Comparison of ENCODE assay signal across 9 mouse cellular contexts in the genomic region with DNA sequence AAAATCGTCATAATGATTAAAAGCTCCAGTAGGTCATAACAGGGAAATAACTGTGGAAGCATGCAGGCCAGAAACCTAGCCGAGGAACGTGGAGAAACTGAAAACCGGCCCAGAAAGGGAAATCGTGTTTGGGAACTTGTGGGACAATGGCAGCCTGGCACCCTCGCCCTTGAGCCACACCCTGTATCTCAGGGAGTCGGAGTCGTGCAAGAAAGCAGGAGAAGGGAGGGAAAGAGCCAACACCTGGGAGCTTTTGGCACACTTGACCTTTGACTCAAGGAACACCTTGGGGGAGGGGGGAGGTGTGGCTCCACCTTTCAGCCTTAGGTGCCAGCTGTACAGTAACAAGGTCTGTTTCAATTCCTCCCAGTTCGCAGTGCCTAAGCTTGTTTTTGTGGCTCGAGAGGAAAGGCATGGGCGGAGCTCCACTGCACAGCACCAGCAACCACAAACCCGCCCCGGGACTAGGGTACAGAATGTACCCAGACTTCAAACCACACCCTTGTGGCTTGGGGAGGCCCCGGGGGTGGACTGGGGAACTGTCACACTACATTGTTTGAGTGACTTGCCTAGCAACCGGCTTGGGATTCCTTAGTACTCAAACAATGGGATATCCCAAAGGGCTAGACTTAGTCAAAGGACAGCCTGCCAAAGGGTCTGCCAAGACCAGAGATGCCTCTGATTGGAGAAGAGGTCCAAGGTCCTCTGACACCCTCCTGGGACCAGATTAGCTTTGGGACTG. TPM values are rescaled to one million over a fixed set of nuclear protein-coding genes. Genes with fewer than 3 reads are reported as not detected.
DNase-seq lines count a peak whose midpoint lies in the region; ATAC-seq and TF ChIP-seq lines count a peak whose summit lies in the region.
"Had no signal": no experiment of that assay in that cellular context is flagged by ENCODE, and none has a peak within 500 bp of the region (broad histone marks: within the 10 kb centered on the region; RNA-seq: fewer than 3 reads in every experiment).

No protein-coding gene starts in this region.

- H3K9ac ChIP-seq in hindbrain, embryonic 16.5 days (ENCODE audit: low read depth, low read length): no peak overlapping the region
- no peak overlapping the region for H3K9ac ChIP-seq in lung, embryonic 16.5 days (ENCODE audit: low read length)
- H3K9ac ChIP-seq: limb, embryonic 12.5 days had no signal

- H3K27me3 ChIP-seq in heart, embryonic 10.5 days (ENCODE audit: insufficient read depth, poor library complexity, severe bottlenecking): peaks cover 18% of the 10 kb centered on the region; the same call in 1 of the 2 replicates
- H3K27me3 ChIP-seq in G1E (ENCODE audit: insufficient read depth, low read length): no peaks in the 10 kb centered on the region
- H3K27me3 ChIP-seq in hindbrain, embryonic 16.5 days (replicated peaks; ENCODE audit: control insufficient read depth, insufficient read depth, low read length): no peaks in the 10 kb centered on the region; the same call in 1 of the 2 replicates
- H3K27me3 ChIP-seq in lung, embryonic 16.5 days (ENCODE audit: control insufficient read depth, insufficient read depth, low read depth, low read length): no peaks in the 10 kb centered on the region

- TF ChIP-seq CTCF in G1E (IDR thresholded peaks at IDR 0.05; ENCODE audit: low read depth, low read length): no peak

- H3K9me3 ChIP-seq in heart, embryonic 10.5 days: no peaks in the 10 kb centered on the region
- H3K9me3 ChIP-seq in G1E (replicated peaks): no peaks in the 10 kb centered on the region
- no peaks in the 10 kb centered on the region for H3K9me3 ChIP-seq in hindbrain, embryonic 16.5 days (ENCODE audit: control insufficient read depth, low read length)
- H3K9me3 ChIP-seq in lung, embryonic 16.5 days (ENCODE audit: control insufficient read depth, low read length): no peaks in the 10 kb centered on the region
- H3K9me3 ChIP-seq: limb, embryonic 12.5 days had no signal

- peaks cover 6% of the 10 kb centered on the region; the same call in 1 of the 2 replicates for H3K4me1 ChIP-seq in heart, embryonic 10.5 days
- H3K4me1 ChIP-seq in G1E (ENCODE audit: insufficient read depth, low read depth, low read length): peaks cover 75% of the 10 kb centered on the region
- H3K4me1 ChIP-seq in hindbrain, embryonic 16.5 days (ENCODE audit: control insufficient read depth, insufficient read depth, low read depth, low read length): 0 out of 2 replicates have a peak, but pooled peaks cover under 1% of the 10 kb centered on the region
- H3K4me1 ChIP-seq in lung, embryonic 16.5 days (replicated peaks; ENCODE audit: control insufficient read depth, insufficient read depth, low read length): peaks cover 4% of the 10 kb centered on the region; the same call in 1 of the 2 replicates
- H3K4me1 ChIP-seq: limb, embryonic 12.5 days had no signal

- no peaks in the 10 kb centered on the region for H3K36me3 ChIP-seq in heart, embryonic 10.5 days
- no peaks in the 10 kb centered on the region for H3K36me3 ChIP-seq in G1E (replicated peaks)
- no peaks in the 10 kb centered on the region for H3K36me3 ChIP-seq in hindbrain, embryonic 16.5 days (ENCODE audit: control insufficient read depth, insufficient read depth, low read length)
- no peaks in the 10 kb centered on the region for H3K36me3 ChIP-seq in lung, embryonic 16.5 days (ENCODE audit: control insufficient read depth, insufficient read depth, low read length)
- H3K36me3 ChIP-seq: limb, embryonic 12.5 days had no signal

- WGBS in heart, embryonic 10.5 days: 61% methylated on average over 15 of the region's 15 CpGs
- 34% methylated on average over 15 of the region's 15 CpGs for WGBS in hindbrain, embryonic 16.5 days
- WGBS in lung, embryonic 16.5 days: 53% methylated on average over 15 of the region's 15 CpGs

- no peak overlapping the region for H3K4me2 ChIP-seq in hindbrain, embryonic 16.5 days (ENCODE audit: low read length)
- no peak overlapping the region for H3K4me2 ChIP-seq in lung, embryonic 16.5 days (ENCODE audit: low read depth, low read length)
- H3K4me2 ChIP-seq: limb, embryonic 12.5 days had no signal

- H3K27ac ChIP-seq in heart, embryonic 10.5 days: no peak overlapping the region
- no peak overlapping the region for H3K27ac ChIP-seq in hindbrain, embryonic 16.5 days (ENCODE audit: low read depth, low read length)
- peak overlapping the region; percentile 71 for H3K27ac ChIP-seq in lung, embryonic 16.5 days (ENCODE audit: low read length)
- H3K27ac ChIP-seq: limb, embryonic 12.5 days had no signal

- DNase-seq in heart, adult 11 months: peak; percentile 100
- DNase-seq in heart, embryonic 10.5 days (ENCODE audit: low spot score): no peak
- DNase-seq in G1E (ENCODE audit: low spot score): peak; percentile 70
- DNase-seq in spleen, postnatal 10 days (ENCODE audit: low spot score in 2 of 2): peak; percentile 40 to 84

- no peak overlapping the region for H3K4me3 ChIP-seq in heart, embryonic 10.5 days
- peak overlapping the region; percentile 52; the same call in 1 of the 2 replicates for H3K4me3 ChIP-seq in G1E (ENCODE audit: low read depth, low read length)
- H3K4me3 ChIP-seq in hindbrain, embryonic 16.5 days (ENCODE audit: low read length): no peak overlapping the region
- H3K4me3 ChIP-seq in lung, embryonic 16.5 days (ENCODE audit: low read length): no peak overlapping the region
- H3K4me3 ChIP-seq: limb, embryonic 12.5 days had no signal

- peak; percentile 81 for ATAC-seq in G1E (ENCODE audit: extremely low read depth, insufficient number of reproducible peaks, low FRiP score, poor library complexity, severe bottlenecking)
- ATAC-seq in erythroblast, adult 5-6 weeks (replicated peaks; ENCODE audit: low FRiP score, poor library complexity, severe bottlenecking): 0 out of 2 replicates have a peak, but pooled peaks have one; percentile 39
- ATAC-seq in hindbrain, embryonic 16.5 days: peak; percentile 73; the same call in 1 of the 2 replicates
- peak; percentile 86 for ATAC-seq in lung, embryonic 16.5 days (ENCODE audit: low read depth)
- no peak; the same call in 1 of the 2 replicates for ATAC-seq in frontal cortex, adult (ENCODE audit: low TSS enrichment)

RNA-seq across cellular contexts. Expression of a gene that starts 49.3 kb away (rescaled TPM):
- 61.1 and 74.9 TPM in 2 replicates for polyA plus RNA-seq in heart, embryonic 10.5 days (2016; fragmentation: Nextera tagmentation; extraction: Ambion mirVana)
- total RNA-seq in G1E (2014; fragmentation: Nextera tagmentation) (67.7 and 73.7 TPM in 2 replicates), G1E (2017) (32.9 and 47.7 TPM in 2 replicates)
- 3.5 and 6.1 TPM in 2 replicates for polyA plus RNA-seq in G1E (2012)
- total RNA-seq in erythroblast, adult 5-6 weeks (2015; ENCODE audit: low replicate concordance): 13.8 and 14.8 TPM in 2 replicates
- 9.0 and 10.5 TPM in 2 replicates for total RNA-seq in erythroblast, adult 5-6 weeks (2017; ENCODE audit: low replicate concordance)
- 85.1 and 94.0 TPM in 2 replicates for polyA plus RNA-seq in hindbrain, embryonic 16.5 days (2015; fragmentation: Nextera tagmentation; extraction: Ambion mirVana)
- polyA plus RNA-seq in lung, embryonic 16.5 days (2015; fragmentation: Nextera tagmentation; extraction: Ambion mirVana): 33.4 and 35.0 TPM in 2 replicates
